Mouse (Mus musculus) kidney, adult 2 months (tissue): ENCODE measurements at regions not wholly inside any gene's neighbourhood (a gene's known extent, or its start where the extent isn't known, plus 50 kb on each side); places are given as distances from the start of the nearest gene placed in this dataset.

Experiments
- CTCF ChIP-seq: fragments of 200-500 bp; conservative IDR thresholded peaks from 2 replicates; pipeline ENCODE4 v1.5.1; 2011; ENCODE audit warnings: low read depth, mild to moderate bottlenecking, control low read depth, low read length, moderate library complexity, mixed read lengths; ENCODE audit not compliant: insufficient read depth, insufficient read length
- POLR2A ChIP-seq: fragments of 200-500 bp; IDR thresholded peaks from one replicate; pipeline ENCODE4 v1.6.1; 2011; ENCODE audit warnings: low read depth, low read length, control low read depth

DNA sequence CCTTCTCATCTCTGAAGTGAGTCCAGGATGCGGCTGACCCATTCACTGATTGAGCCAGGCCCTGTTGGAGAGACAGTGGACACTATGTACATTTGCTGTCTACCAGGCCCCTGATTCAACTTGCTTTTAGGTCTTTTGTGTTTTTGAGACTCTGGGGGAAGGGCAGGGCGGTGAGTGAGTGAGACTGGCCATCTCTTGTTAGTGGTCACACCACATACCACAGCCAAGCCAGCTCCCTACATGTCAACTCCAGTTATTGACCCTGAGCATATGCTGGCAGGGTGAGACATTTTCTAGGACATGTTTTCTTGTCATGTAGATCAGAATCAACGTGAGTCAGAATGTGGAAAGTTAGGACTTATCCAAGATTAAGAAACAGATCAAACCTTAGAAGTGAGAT, 201.8 kb upstream of the Id2 start:
- no peak for TF ChIP-seq CTCF
- TF ChIP-seq POLR2A = no peak
